Mouse (Mus musculus): Measurements from ENCODE around the gene Cmpk1. TPM values are rescaled to one million over a fixed set of nuclear protein-coding genes. Genes with fewer than 3 reads are reported as not detected.

Cmpk1 gene
- polyA plus RNA-seq, 1 experiment from 2014 or later: 87.4 TPM

GRCm38 (mm10) chr4:114958231-114958630 is 28.8 kb downstream of the Cmpk1 start:
- ATAC-seq (ENCODE audit: insufficient number of reproducible peaks, low FRiP score, low TSS enrichment, low read depth): no peak
- Histone ChIP-seq H3K4me3 (ENCODE audit: low read depth, low read length) (no peak overlapping the region), H3K27me3 (ENCODE audit: control insufficient read depth, insufficient read depth, low read length) (no peaks in the 10 kb centered on the region), H3K9me3 (ENCODE audit: control insufficient read depth, low read length) (no peaks in the 10 kb centered on the region), H3K36me3 (ENCODE audit: control insufficient read depth, insufficient read depth, low read length) (peaks cover 3% of the 10 kb centered on the region; the same call in 1 of the 2 replicates), H3K9ac (ENCODE audit: low read length) (no peak overlapping the region), H3K4me1 (ENCODE audit: control insufficient read depth, insufficient read depth, low read length) (no peaks in the 10 kb centered on the region), H3K27ac (replicated peaks; ENCODE audit: low read depth, low read length) (no peak overlapping the region), H3K4me2 (ENCODE audit: low read depth, severe bottlenecking) (no peak overlapping the region)
- DNase-seq (ENCODE audit: low spot score): no peak
- 86% methylated on average over 2 of the region's 2 CpGs for WGBS

DNA sequence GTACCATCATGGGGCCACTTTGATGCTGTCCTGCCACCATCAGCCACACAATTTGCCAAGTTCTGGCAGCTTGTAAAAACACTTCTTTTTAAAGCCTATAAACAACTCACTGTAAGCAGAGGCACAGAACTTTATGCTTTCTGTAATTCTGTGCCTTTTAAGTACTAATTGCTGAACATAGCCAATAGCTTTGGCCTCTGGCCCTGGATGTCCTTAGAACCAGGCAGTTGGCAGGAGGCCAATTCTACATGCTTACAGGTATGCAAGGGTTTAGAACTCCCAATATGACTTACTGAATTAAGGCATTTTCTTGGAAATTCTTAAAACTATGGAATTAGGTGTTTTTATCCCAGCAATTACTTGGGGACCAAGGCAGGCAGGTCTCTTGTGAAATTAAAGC is 29.6 kb downstream of the Cmpk1 start:
- H3K4me2 ChIP-seq (ENCODE audit: low read depth, severe bottlenecking): no peak overlapping the region
- no peak overlapping the region for H3K4me3 ChIP-seq (ENCODE audit: low read depth, low read length)
- H3K9me3 ChIP-seq (ENCODE audit: control insufficient read depth, low read length): no peaks in the 10 kb centered on the region
- ATAC-seq (ENCODE audit: insufficient number of reproducible peaks, low FRiP score, low TSS enrichment, low read depth): no peak
- no peaks in the 10 kb centered on the region for H3K4me1 ChIP-seq (ENCODE audit: control insufficient read depth, insufficient read depth, low read length)
- H3K27ac ChIP-seq (replicated peaks; ENCODE audit: low read depth, low read length): no peak overlapping the region
- H3K9ac ChIP-seq (ENCODE audit: low read length): no peak overlapping the region
- peaks cover 1% of the 10 kb centered on the region; the same call in 1 of the 2 replicates for H3K36me3 ChIP-seq (ENCODE audit: control insufficient read depth, insufficient read depth, low read length)
- H3K27me3 ChIP-seq (ENCODE audit: control insufficient read depth, insufficient read depth, low read length): no peaks in the 10 kb centered on the region
- DNase-seq (ENCODE audit: low spot score): no peak

- H3K4me1 ChIP-seq (ENCODE audit: control insufficient read depth, insufficient read depth, low read length): no peaks in the 10 kb centered on the region
- WGBS: 73% methylated on average over 3 of the region's 3 CpGs
- H3K4me3 ChIP-seq (ENCODE audit: low read depth, low read length): no peak overlapping the region
- H3K36me3 ChIP-seq (ENCODE audit: control insufficient read depth, insufficient read depth, low read length): no peaks in the 10 kb centered on the region
- H3K9ac ChIP-seq (ENCODE audit: low read length): no peak overlapping the region
- no peaks in the 10 kb centered on the region; the same call in 1 of the 2 replicates for H3K27me3 ChIP-seq (ENCODE audit: control insufficient read depth, insufficient read depth, low read length)
- no peak overlapping the region for H3K27ac ChIP-seq (replicated peaks; ENCODE audit: low read depth, low read length)
- ATAC-seq (ENCODE audit: insufficient number of reproducible peaks, low FRiP score, low TSS enrichment, low read depth): peak; percentile 60; the same call in 1 of the 2 replicates
- no peak overlapping the region for H3K4me2 ChIP-seq (ENCODE audit: low read depth, severe bottlenecking)
- no peaks in the 10 kb centered on the region for H3K9me3 ChIP-seq (ENCODE audit: control insufficient read depth, low read length)
- no peak for DNase-seq (ENCODE audit: low spot score)
Measured at GRCm38 (mm10) chr4:114953172-114953571, 33.9 kb downstream of the Cmpk1 start.

DNA sequence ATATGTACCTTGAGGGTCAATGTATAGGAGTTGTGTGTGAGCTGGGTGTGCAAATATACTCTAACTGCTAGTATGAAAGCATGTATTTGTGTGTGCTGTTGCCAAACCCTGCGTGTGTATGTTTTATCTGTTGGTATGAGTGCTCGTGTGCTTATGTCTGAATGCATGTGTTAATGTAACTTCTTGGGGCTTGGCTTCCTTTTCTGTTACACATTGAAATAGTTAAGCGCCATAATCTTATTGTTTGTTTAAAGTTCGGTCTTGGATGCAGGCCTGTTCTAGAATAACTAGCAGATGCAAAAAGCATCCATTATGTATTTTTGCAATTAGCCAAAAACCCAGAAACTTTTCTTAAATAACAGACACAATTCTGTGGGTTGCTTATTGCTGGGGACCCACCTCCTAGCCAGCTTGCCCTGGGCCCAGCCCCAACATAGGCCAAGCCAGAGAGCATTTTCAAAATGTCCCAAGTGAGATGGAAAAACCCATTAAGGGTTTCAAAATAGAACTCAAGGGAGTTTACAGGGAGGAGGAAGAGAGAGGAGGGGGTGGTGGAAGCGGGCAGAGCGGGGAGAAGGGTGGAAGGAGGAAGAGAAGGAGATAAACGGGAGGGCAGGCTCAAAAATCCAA is 39.1 kb downstream of the Cmpk1 start:
- Histone ChIP-seq H3K4me2 (ENCODE audit: low read depth, severe bottlenecking) (no peak overlapping the region), H3K9me3 (ENCODE audit: control insufficient read depth, low read length) (no peaks in the 10 kb centered on the region), H3K36me3 (ENCODE audit: control insufficient read depth, insufficient read depth, low read length) (no peaks in the 10 kb centered on the region), H3K27ac (replicated peaks; ENCODE audit: low read depth, low read length) (no peak overlapping the region), H3K4me1 (ENCODE audit: control insufficient read depth, insufficient read depth, low read length) (peaks cover 3% of the 10 kb centered on the region; the same call in 1 of the 2 replicates), H3K9ac (ENCODE audit: low read length) (no peak overlapping the region), H3K27me3 (ENCODE audit: control insufficient read depth, insufficient read depth, low read length) (peaks cover 15% of the 10 kb centered on the region), H3K4me3 (ENCODE audit: low read depth, low read length) (no peak overlapping the region)
- ATAC-seq (ENCODE audit: insufficient number of reproducible peaks, low FRiP score, low TSS enrichment, low read depth) (no peak), DNase-seq (ENCODE audit: low spot score) (peak; percentile 14)
- 63% methylated on average over 7 of the region's 7 CpGs for WGBS

DNA sequence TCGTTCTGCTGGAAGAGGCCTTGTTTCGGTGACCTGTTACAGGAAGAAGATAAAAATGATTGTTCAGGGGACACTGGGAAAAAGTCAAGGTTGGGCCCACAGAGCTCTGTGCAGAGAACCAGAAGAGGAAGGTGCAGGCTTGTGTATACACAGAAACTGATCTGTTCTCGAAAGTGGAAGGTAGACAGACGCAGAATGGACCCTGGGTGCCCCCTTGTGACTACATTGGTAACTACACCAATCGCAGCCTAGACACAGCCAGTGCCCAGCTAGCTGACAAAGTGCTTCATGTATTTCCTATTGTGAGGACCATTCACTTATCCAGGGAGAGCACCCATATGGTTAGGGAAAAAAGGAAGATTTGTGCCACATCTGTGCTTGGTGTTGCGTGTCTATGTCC is 39.6 kb downstream of the Cmpk1 start:
- H3K27ac ChIP-seq (replicated peaks; ENCODE audit: low read depth, low read length): no peak overlapping the region
- peaks cover 15% of the 10 kb centered on the region for H3K27me3 ChIP-seq (ENCODE audit: control insufficient read depth, insufficient read depth, low read length)
- H3K4me3 ChIP-seq (ENCODE audit: low read depth, low read length): no peak overlapping the region
- H3K9me3 ChIP-seq (ENCODE audit: control insufficient read depth, low read length): no peaks in the 10 kb centered on the region
- 32% methylated on average over 6 of the region's 6 CpGs for WGBS
- H3K9ac ChIP-seq (ENCODE audit: low read length): no peak overlapping the region
- peaks cover 6% of the 10 kb centered on the region; the same call in 1 of the 2 replicates for H3K4me1 ChIP-seq (ENCODE audit: control insufficient read depth, insufficient read depth, low read length)
- H3K36me3 ChIP-seq (ENCODE audit: control insufficient read depth, insufficient read depth, low read length): no peaks in the 10 kb centered on the region
- DNase-seq (ENCODE audit: low spot score) (peak; percentile 89), ATAC-seq (ENCODE audit: insufficient number of reproducible peaks, low FRiP score, low TSS enrichment, low read depth) (no peak)
- H3K4me2 ChIP-seq (ENCODE audit: low read depth, severe bottlenecking): no peak overlapping the region

DNA sequence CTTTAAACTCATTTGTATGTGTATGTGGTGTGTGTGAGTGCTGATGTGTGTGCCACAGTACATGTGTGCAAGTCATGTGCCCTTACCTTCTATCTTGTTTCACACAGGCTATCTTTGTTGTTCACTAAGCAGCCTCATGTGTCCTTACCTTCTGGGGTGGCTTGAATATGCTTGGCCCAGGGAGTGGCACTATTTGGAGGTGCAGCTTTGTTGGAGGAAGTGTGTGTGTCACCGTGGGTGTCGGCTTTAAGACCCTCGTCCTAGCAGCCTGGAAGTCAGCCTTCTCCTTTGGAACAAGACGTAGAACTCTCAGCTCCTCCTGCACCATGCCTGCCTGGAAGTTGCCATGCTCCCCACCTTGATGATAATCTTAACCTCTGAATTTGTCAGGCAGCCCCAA is 40.6 kb downstream of the Cmpk1 start:
- WGBS: 86% methylated on average over 4 of the region's 4 CpGs
- Histone ChIP-seq H3K27me3 (ENCODE audit: control insufficient read depth, insufficient read depth, low read length) (peaks cover 15% of the 10 kb centered on the region), H3K9ac (ENCODE audit: low read length) (no peak overlapping the region), H3K9me3 (ENCODE audit: control insufficient read depth, low read length) (no peaks in the 10 kb centered on the region), H3K27ac (replicated peaks; ENCODE audit: low read depth, low read length) (no peak overlapping the region), H3K4me3 (ENCODE audit: low read depth, low read length) (no peak overlapping the region), H3K4me2 (ENCODE audit: low read depth, severe bottlenecking) (no peak overlapping the region), H3K36me3 (ENCODE audit: control insufficient read depth, insufficient read depth, low read length) (no peaks in the 10 kb centered on the region), H3K4me1 (ENCODE audit: control insufficient read depth, insufficient read depth, low read length) (peaks cover 10% of the 10 kb centered on the region)
- DNase-seq (ENCODE audit: low spot score) (no peak), ATAC-seq (ENCODE audit: insufficient number of reproducible peaks, low FRiP score, low TSS enrichment, low read depth) (no peak)

DNA sequence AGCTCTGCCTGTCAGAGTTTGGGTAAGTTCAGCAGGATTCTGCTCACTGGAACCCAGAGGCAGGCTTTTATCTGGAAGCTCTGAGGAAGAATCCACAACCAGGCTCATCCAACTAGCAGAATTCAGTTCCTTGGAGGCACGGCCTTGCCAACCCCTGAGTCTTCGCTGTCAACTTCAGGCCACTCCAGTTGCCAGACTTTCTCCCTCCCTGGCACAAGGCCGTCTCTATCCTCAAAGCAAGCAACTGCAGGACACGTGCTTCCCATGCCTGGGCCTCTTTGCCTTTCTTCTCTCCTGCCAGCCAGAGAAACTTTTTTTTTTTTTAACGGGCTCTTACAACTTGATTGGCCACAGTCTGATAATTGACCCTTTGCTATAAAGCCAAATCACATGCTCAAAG is 42.0 kb downstream of the Cmpk1 start:
- DNase-seq (ENCODE audit: low spot score) (no peak), ATAC-seq (ENCODE audit: insufficient number of reproducible peaks, low FRiP score, low TSS enrichment, low read depth) (no peak)
- Histone ChIP-seq H3K4me2 (ENCODE audit: low read depth, severe bottlenecking) (no peak overlapping the region), H3K9ac (ENCODE audit: low read length) (no peak overlapping the region), H3K9me3 (ENCODE audit: control insufficient read depth, low read length) (no peaks in the 10 kb centered on the region), H3K4me3 (ENCODE audit: low read depth, low read length) (no peak overlapping the region), H3K27ac (replicated peaks; ENCODE audit: low read depth, low read length) (no peak overlapping the region), H3K36me3 (ENCODE audit: control insufficient read depth, insufficient read depth, low read length) (no peaks in the 10 kb centered on the region), H3K27me3 (ENCODE audit: control insufficient read depth, insufficient read depth, low read length) (peaks cover 17% of the 10 kb centered on the region), H3K4me1 (ENCODE audit: control insufficient read depth, insufficient read depth, low read length) (peaks cover 10% of the 10 kb centered on the region)
- 27% methylated on average over 5 of the region's 5 CpGs for WGBS

DNA sequence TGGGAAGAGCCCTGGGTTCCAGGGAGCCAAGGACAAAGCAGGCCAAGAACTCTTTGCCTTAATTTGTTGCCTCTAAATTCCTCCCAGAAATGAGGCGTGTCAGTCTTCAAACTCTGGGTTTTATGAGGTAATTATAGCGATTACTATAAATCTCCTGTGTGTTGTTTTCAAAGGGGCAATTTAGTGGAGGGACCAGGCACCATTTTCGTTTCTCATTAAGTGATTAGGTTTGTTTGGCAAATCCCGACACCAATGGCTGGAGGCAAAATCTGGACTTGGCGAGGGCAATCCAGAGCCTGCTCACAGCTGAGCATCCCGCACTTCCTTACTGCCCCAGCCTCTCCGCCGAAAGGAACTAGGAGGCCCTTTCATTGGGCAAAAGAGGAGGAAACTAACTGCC is 44.5 kb downstream of the Cmpk1 start:
- Histone ChIP-seq H3K9me3 (ENCODE audit: control insufficient read depth, low read length) (no peaks in the 10 kb centered on the region), H3K9ac (ENCODE audit: low read length) (no peak overlapping the region), H3K27me3 (ENCODE audit: control insufficient read depth, insufficient read depth, low read length) (peaks cover 28% of the 10 kb centered on the region), H3K4me1 (ENCODE audit: control insufficient read depth, insufficient read depth, low read length) (peaks cover 10% of the 10 kb centered on the region), H3K4me2 (ENCODE audit: low read depth, severe bottlenecking) (no peak overlapping the region), H3K4me3 (ENCODE audit: low read depth, low read length) (no peak overlapping the region), H3K36me3 (ENCODE audit: control insufficient read depth, insufficient read depth, low read length) (no peaks in the 10 kb centered on the region), H3K27ac (replicated peaks; ENCODE audit: low read depth, low read length) (no peak overlapping the region)
- ATAC-seq (ENCODE audit: insufficient number of reproducible peaks, low FRiP score, low TSS enrichment, low read depth): no peak
- 7% methylated on average over 8 of the region's 8 CpGs for WGBS
- peak; percentile 70 for DNase-seq (ENCODE audit: low spot score)

DNA sequence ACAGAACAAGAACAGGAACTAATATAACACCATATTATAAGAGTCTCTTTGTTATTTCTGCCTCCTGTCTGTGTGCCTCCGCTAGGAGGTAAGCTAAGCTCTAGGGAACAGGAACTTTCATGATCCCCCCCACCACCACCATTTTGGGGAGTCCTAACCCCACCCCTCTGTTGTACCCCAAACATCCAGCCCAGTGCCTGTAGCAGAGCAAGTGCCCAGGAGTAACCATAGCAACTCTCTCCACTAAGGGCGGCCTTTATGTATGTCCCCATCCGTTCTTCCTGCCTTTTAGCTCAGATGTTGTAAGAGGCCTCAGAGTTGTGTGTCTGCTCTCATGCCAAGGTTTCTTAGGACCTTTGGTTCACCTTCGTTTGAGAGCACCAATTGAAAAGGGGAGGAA is 44.9 kb downstream of the Cmpk1 start:
- H3K27me3 ChIP-seq (ENCODE audit: control insufficient read depth, insufficient read depth, low read length): peaks cover 28% of the 10 kb centered on the region
- WGBS: 33% methylated on average over 4 of the region's 4 CpGs
- DNase-seq (ENCODE audit: low spot score): no peak
- H3K4me2 ChIP-seq (ENCODE audit: low read depth, severe bottlenecking): no peak overlapping the region
- peaks cover 10% of the 10 kb centered on the region for H3K4me1 ChIP-seq (ENCODE audit: control insufficient read depth, insufficient read depth, low read length)
- ATAC-seq (ENCODE audit: insufficient number of reproducible peaks, low FRiP score, low TSS enrichment, low read depth): 0 out of 2 replicates have a peak, but pooled peaks have one; percentile 35
- H3K27ac ChIP-seq (replicated peaks; ENCODE audit: low read depth, low read length): no peak overlapping the region
- H3K36me3 ChIP-seq (ENCODE audit: control insufficient read depth, insufficient read depth, low read length): no peaks in the 10 kb centered on the region
- no peaks in the 10 kb centered on the region for H3K9me3 ChIP-seq (ENCODE audit: control insufficient read depth, low read length)
- H3K4me3 ChIP-seq (ENCODE audit: low read depth, low read length): no peak overlapping the region
- H3K9ac ChIP-seq (ENCODE audit: low read length): no peak overlapping the region

All from limb, embryonic 11.5 days (tissue).